Mouse (Mus musculus) lung, postnatal 0 days (tissue): ENCODE measurements around the gene Rnase10.
"Not testable (repeated sequence)": the region's sequence is repeated elsewhere in the genome, so short reads cannot be mapped to it uniquely, and the experiment has no call there.

Source experiments
- CTCF ChIP-seq: IDR thresholded peaks from 2 replicates; pipeline ENCODE4 v1.5.1; 2016; ENCODE audit warnings: antibody characterized with exemption, mild to moderate bottlenecking
- EP300 ChIP-seq: IDR thresholded peaks from 2 replicates; pipeline ENCODE4 v1.6.1; 2016; ENCODE audit warnings: antibody characterized with exemption, mild to moderate bottlenecking, control low read depth

DNA sequence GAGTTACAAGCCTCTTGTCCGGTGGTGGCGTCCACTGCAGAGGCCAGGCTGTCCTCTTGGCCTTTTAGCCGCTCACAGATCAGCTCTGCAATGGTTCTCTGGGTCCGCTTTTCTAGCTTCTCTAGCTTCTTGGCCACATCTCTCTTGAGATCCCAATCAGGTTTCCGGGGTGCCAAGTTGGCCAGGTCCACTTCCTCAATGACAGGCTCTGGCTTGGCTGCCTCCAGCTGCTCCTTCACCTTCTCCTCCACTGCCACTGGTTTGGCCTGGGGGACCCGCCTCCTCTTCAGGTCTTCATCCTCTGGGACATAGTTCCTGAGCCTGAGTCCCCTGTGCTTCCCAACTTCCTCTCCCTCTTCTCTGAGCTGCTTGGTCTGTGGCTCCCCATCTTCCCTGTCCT, 29.1 kb upstream of the Rnase10 start:
- TF ChIP-seq CTCF, EP300: not testable (repeated sequence)
